Mouse (Mus musculus): ENCODE data around the gene Rdh1. TPM values are rescaled to one million over a fixed set of nuclear protein-coding genes. Genes with fewer than 3 reads are reported as not detected.
"Not testable (repeated sequence)": the region's sequence is repeated elsewhere in the genome, so short reads cannot be mapped to it uniquely, and the experiment has no call there.

Rdh1 gene
- polyA plus RNA-seq, 1 experiment from 2014 or later: not detected

DNA sequence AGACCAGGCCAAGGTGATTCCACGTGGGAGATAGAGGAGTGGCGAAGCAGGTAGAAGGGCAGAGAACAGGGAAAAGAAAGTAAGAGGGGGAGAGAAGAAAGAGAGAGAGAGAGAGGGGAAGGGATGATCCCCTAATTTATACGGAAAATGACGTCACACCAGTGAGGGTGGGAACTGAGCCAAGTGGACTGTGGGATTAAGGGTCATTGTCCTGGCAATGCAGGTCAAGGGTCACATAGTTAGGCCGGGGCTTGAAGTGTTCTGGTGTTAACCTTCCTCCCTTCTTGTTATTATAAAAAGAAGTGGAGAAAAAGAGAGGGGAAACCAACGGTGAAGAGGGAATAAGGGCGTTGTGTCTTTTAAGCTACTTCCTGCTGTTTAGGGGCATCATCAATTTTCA, 44.9 kb downstream of the Rdh1 start:
- H3K4me1 ChIP-seq (replicated peaks; ENCODE audit: control insufficient read depth, insufficient read depth, low read length): no peaks in the 10 kb centered on the region

DNA sequence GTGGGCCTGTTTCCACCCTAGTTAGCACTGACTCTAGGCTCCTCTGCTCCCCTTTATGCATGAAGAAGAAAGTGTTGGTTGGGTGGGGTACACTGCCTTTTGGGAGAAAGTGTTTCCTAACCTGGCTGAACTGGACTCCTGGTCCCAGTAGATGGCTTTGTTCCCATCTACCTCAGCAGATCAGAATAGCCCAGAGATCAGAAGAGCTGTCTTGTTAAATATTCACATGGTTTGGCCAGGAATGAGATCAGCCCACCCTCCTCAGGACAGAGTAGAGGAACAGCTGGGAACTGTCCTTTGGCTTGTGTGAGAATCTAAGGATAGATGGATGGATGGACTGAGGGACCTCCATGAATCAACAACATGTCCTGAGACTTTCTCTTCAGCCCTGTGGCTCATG, 56.4 kb downstream of the Rdh1 start:
- Histone ChIP-seq H3K4me1 (replicated peaks; ENCODE audit: control insufficient read depth, insufficient read depth, low read length) (no peaks in the 10 kb centered on the region), H3K27ac (ENCODE audit: low read length) (no peak overlapping the region), H3K27me3 (replicated peaks; ENCODE audit: control insufficient read depth, insufficient read depth, low read length) (no peaks in the 10 kb centered on the region), H3K4me3 (replicated peaks; ENCODE audit: low read length) (no peak overlapping the region), H3K36me3 (ENCODE audit: control insufficient read depth, insufficient read depth) (no peaks in the 10 kb centered on the region), H3K4me2 (ENCODE audit: low read length) (no peak overlapping the region), H3K9ac (replicated peaks; ENCODE audit: low read depth, low read length) (no peak overlapping the region), H3K9me3 (ENCODE audit: control insufficient read depth, low read length) (no peaks in the 10 kb centered on the region)
- no peak for ATAC-seq

More for the DNA sequence above, 44.9 kb downstream of the Rdh1 start:
- no peaks in the 10 kb centered on the region for H3K36me3 ChIP-seq (ENCODE audit: control insufficient read depth, insufficient read depth)
- WGBS: 69% methylated on average over 7 of the region's 7 CpGs
- H3K4me3 ChIP-seq (replicated peaks; ENCODE audit: low read length): no peak overlapping the region
- no peak overlapping the region for H3K9ac ChIP-seq (replicated peaks; ENCODE audit: low read depth, low read length)
- H3K27me3 ChIP-seq (replicated peaks; ENCODE audit: control insufficient read depth, insufficient read depth, low read length): no peaks in the 10 kb centered on the region
- H3K4me2 ChIP-seq (ENCODE audit: low read length): no peak overlapping the region
- no peak for ATAC-seq
- H3K27ac ChIP-seq (ENCODE audit: low read length): no peak overlapping the region
- no peaks in the 10 kb centered on the region for H3K9me3 ChIP-seq (ENCODE audit: control insufficient read depth, low read length)

DNA sequence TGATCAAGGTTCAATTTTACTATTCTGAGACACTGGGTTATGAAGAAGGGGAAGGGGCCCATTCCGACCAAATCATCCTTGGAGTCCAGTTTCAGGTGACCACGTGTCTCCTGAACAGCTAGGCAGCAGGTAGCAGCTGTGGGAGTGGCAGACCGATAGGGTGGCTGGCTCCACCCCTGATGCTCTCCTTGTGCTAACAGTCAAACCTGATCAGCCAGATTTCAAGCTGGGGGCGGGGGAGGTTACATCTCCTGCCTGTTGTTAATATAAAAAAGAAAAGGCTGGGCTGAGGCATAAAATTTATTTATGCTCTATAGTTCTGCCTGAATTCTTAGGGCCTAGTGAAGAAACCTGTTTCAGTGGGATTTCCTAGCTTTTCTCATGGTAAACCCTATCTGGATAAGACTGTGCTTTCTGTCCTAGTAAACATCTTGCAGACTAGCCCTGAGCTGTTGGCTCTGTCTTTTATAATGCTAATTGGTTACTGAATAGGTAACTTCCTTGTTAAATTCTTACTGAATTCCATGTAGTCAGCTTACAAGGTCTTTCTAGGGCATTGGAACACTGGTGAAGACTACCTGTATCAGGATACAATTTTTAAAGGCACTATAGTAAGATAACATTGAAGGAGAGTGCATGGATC, 57.9 kb downstream of the Rdh1 start:
- H3K4me1 ChIP-seq (replicated peaks; ENCODE audit: control insufficient read depth, insufficient read depth, low read length); H3K36me3 ChIP-seq (ENCODE audit: control insufficient read depth, insufficient read depth); H3K27me3 ChIP-seq (replicated peaks; ENCODE audit: control insufficient read depth, insufficient read depth, low read length); H3K9ac ChIP-seq (replicated peaks; ENCODE audit: low read depth, low read length); H3K27ac ChIP-seq (ENCODE audit: low read length); H3K4me2 ChIP-seq (ENCODE audit: low read length); H3K4me3 ChIP-seq (replicated peaks; ENCODE audit: low read length); H3K9me3 ChIP-seq (ENCODE audit: control insufficient read depth, low read length); ATAC-seq: not testable (repeated sequence)
- WGBS: 82% methylated on average over 4 of the region's 4 CpGs

Other genes with a start within 250 kb of the Rdh1 start
- 17.6 and 21.3 TPM in 2 replicates for gene Ndufa4l2, start 244.8 kb upstream of the Rdh1 start, polyA plus RNA-seq (2015; fragmentation: Nextera tagmentation; extraction: Ambion mirVana)
- 78.9 and 80.4 TPM in 2 replicates for gene Shmt2, start 237.3 kb upstream of the Rdh1 start, polyA plus RNA-seq (2015; fragmentation: Nextera tagmentation; extraction: Ambion mirVana)
- 32.5 and 36.0 TPM in 2 replicates for gene Nxph4, start 225.2 kb upstream of the Rdh1 start, polyA plus RNA-seq (2015; fragmentation: Nextera tagmentation; extraction: Ambion mirVana)
- 114 and 117 TPM in 2 replicates for gene Lrp1, start 138.6 kb upstream of the Rdh1 start, polyA plus RNA-seq (2015; fragmentation: Nextera tagmentation; extraction: Ambion mirVana)
- 4.3 and 5.1 TPM in 2 replicates for gene Stat6, start 116.7 kb upstream of the Rdh1 start, polyA plus RNA-seq (2015; fragmentation: Nextera tagmentation; extraction: Ambion mirVana)
- gene Nemp1, start 92.8 kb upstream of the Rdh1 start, polyA plus RNA-seq (2015; fragmentation: Nextera tagmentation; extraction: Ambion mirVana): 5.7 and 7.0 TPM in 2 replicates
- 3.9 and 4.5 TPM in 2 replicates for gene Nab2, start 91.2 kb upstream of the Rdh1 start, polyA plus RNA-seq (2015; fragmentation: Nextera tagmentation; extraction: Ambion mirVana)
- gene Myo1a, start 54.6 kb upstream of the Rdh1 start, polyA plus RNA-seq (2015; fragmentation: Nextera tagmentation; extraction: Ambion mirVana): 1.1 and 1.3 TPM in 2 replicates
- gene Tac2, start 35.2 kb upstream of the Rdh1 start, polyA plus RNA-seq (2015; fragmentation: Nextera tagmentation; extraction: Ambion mirVana): 6.2 and 7.6 TPM in 2 replicates
- gene Zbtb39, start 20.2 kb upstream of the Rdh1 start, polyA plus RNA-seq (2015; fragmentation: Nextera tagmentation; extraction: Ambion mirVana): 3.4 and 3.5 TPM in 2 replicates
- gene Gpr182, start 8.0 kb upstream of the Rdh1 start, polyA plus RNA-seq (2015; fragmentation: Nextera tagmentation; extraction: Ambion mirVana): 0.87 and 0.99 TPM in 2 replicates
- gene Rdh16f1, start 66 bp downstream of the Rdh1 start, polyA plus RNA-seq (2015; fragmentation: Nextera tagmentation; extraction: Ambion mirVana): not detected in 2 replicates
- 0.32 and 0.35 TPM in 2 replicates for gene Rdh9, start 16.7 kb downstream of the Rdh1 start, polyA plus RNA-seq (2015; fragmentation: Nextera tagmentation; extraction: Ambion mirVana)
- not detected in 2 replicates for gene Rdh16, start 41.4 kb downstream of the Rdh1 start, polyA plus RNA-seq (2015; fragmentation: Nextera tagmentation; extraction: Ambion mirVana)
- gene Rdh19, start 90.2 kb downstream of the Rdh1 start, polyA plus RNA-seq (2015; fragmentation: Nextera tagmentation; extraction: Ambion mirVana): not detected in 2 replicates
- not detected in 2 replicates for gene Rdh16f2, start 106.8 kb downstream of the Rdh1 start, polyA plus RNA-seq (2015; fragmentation: Nextera tagmentation; extraction: Ambion mirVana)
- gene Rdh7, start 129.1 kb downstream of the Rdh1 start, polyA plus RNA-seq (2015; fragmentation: Nextera tagmentation; extraction: Ambion mirVana): not detected in 2 replicates
- gene Sdr9c7, start 138.8 kb downstream of the Rdh1 start, polyA plus RNA-seq (2015; fragmentation: Nextera tagmentation; extraction: Ambion mirVana): not detected in 2 replicates
- gene Hsd17b6, start 247.9 kb downstream of the Rdh1 start, polyA plus RNA-seq (2015; fragmentation: Nextera tagmentation; extraction: Ambion mirVana): not detected in 2 replicates

Data from forebrain, embryonic 16.5 days (tissue).